Mouse (Mus musculus): ENCODE measurements around the gene Wdr76. TPM values are rescaled to one million over a fixed set of nuclear protein-coding genes. Genes with fewer than 3 reads are reported as not detected.

Wdr76 gene
- 19.7 TPM for polyA plus RNA-seq (2015; fragmentation: Illumina TruSeq; extraction: RNeasy Lipid Tissue Mini Kit (QIAGEN cat#74804); ENCODE audit: insufficient read depth, low replicate concordance)

DNA sequence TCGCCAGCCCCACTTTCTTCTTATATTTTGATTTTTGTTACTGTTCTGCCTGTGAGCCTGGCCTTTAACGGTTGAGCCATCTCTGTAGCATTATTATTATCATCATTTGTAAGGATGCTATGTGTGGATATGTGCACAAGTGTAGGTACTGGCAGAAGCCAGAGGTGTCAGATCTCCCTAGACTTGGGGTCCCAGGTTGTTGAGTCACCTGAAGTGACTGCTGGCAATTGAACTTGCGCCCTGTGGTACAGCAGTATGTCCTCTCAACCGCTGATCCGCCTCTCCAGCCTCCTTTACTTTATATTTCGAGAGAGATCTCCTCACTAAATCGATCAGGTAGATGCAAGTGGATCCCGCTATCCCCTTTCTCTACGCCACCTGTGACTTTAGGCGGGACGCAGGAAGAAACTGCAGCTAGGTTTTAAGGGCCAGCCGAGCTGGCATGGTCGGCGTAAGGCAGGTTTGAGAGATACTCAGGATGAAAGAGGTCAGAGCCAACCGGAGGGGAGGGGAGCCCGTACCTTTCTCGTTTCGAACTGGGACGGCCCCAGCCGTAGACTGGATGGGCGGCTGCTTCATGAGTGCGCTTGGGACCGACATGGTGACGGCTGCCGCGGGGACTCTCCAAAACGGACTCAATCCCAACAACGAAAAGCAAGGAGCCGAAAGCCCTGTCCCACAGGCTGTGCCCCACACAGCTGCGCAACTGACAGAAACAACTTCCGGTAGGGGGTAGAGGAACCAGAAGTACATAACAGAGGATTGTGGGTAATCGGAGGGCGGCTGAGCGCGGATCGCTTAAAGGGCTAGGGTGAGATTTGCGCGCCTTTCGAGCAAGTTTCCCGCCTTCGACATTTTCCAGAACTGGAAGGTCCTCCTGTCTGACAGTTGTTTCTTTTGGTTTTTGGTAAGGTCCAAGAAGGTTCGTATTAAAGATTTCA is at the start of gene Wdr76, which contains the start of gene Mfap1a:
Wdr76 (plus strand) TSS at position 782 of the 941 bp plus-strand sequence.
Mfap1a (minus strand) TSS at position 724 of the 941 bp plus-strand sequence.

DNA sequence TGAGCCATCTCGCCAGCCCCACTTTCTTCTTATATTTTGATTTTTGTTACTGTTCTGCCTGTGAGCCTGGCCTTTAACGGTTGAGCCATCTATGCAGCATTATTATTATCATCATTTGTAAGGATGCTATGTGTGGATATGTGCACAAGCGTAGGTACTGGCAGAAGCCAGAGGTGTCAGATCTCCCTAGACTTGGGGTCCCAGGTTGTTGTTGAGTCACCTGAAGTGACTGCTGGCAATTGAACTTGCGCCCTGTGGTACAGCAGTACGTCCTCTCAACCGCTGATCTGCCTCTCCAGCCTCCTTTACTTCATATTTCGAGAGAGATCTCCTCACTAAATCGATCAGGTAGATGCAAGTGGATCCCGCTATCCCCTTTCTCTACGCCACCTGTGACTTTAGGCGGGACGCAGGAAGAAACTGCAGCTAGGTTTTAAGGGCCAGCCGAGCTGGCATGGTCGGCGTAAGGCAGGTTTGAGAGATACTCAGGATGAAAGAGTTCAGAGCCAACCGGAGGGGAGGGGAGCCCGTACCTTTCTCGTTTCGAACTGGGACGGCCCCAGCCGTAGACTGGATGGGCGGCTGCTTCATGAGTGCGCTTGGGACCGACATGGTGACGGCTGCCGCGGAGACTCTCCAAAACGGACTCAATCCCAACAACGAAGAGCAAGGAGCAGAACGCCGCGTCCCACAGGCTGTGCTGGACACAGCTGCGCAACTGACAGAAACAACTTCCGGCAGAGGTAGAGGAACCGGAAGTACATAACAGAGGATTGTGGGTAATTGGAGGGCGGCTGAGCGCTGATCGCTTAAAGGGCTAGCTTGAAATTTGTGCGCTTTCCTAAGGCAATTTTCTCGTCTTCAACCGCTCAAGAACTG is 33.0 kb upstream of the Wdr76 start, which contains the start of gene Mfap1b:
Mfap1b (minus strand) TSS at position 767 of the 879 bp plus-strand sequence.

Other genes with a start within 250 kb of the Wdr76 start
- gene Trp53bp1, start 235.3 kb upstream of the Wdr76 start, polyA plus RNA-seq (2015; fragmentation: Illumina TruSeq; extraction: RNeasy Lipid Tissue Mini Kit (QIAGEN cat#74804); ENCODE audit: insufficient read depth, low replicate concordance): 42.3 TPM
- 1.1 TPM for gene Map1a, start 217.1 kb upstream of the Wdr76 start, polyA plus RNA-seq (2015; fragmentation: Illumina TruSeq; extraction: RNeasy Lipid Tissue Mini Kit (QIAGEN cat#74804); ENCODE audit: insufficient read depth, low replicate concordance)
- 15.7 TPM for gene Ppip5k1, start 151.3 kb upstream of the Wdr76 start, polyA plus RNA-seq (2015; fragmentation: Illumina TruSeq; extraction: RNeasy Lipid Tissue Mini Kit (QIAGEN cat#74804); ENCODE audit: insufficient read depth, low replicate concordance)
- not detected for gene Ckmt1, start 149.0 kb upstream of the Wdr76 start, polyA plus RNA-seq (2015; fragmentation: Illumina TruSeq; extraction: RNeasy Lipid Tissue Mini Kit (QIAGEN cat#74804); ENCODE audit: insufficient read depth, low replicate concordance)
- 0.30 TPM for gene Strc, start 119.6 kb upstream of the Wdr76 start, polyA plus RNA-seq (2015; fragmentation: Illumina TruSeq; extraction: RNeasy Lipid Tissue Mini Kit (QIAGEN cat#74804); ENCODE audit: insufficient read depth, low replicate concordance)
- 438 TPM for gene Pdia3, start 92.9 kb upstream of the Wdr76 start, polyA plus RNA-seq (2015; fragmentation: Illumina TruSeq; extraction: RNeasy Lipid Tissue Mini Kit (QIAGEN cat#74804); ENCODE audit: insufficient read depth, low replicate concordance)
- gene Catsper2, start 92.9 kb upstream of the Wdr76 start, polyA plus RNA-seq (2015; fragmentation: Illumina TruSeq; extraction: RNeasy Lipid Tissue Mini Kit (QIAGEN cat#74804); ENCODE audit: insufficient read depth, low replicate concordance): 3.0 TPM
- 64.5 TPM for gene Ell3, start 62.4 kb upstream of the Wdr76 start, polyA plus RNA-seq (2015; fragmentation: Illumina TruSeq; extraction: RNeasy Lipid Tissue Mini Kit (QIAGEN cat#74804); ENCODE audit: insufficient read depth, low replicate concordance)
- gene Serf2, start 57.5 kb upstream of the Wdr76 start, polyA plus RNA-seq (2015; fragmentation: Illumina TruSeq; extraction: RNeasy Lipid Tissue Mini Kit (QIAGEN cat#74804); ENCODE audit: insufficient read depth, low replicate concordance): 211 TPM
- 42.9 TPM for gene Hypk, start 53.4 kb upstream of the Wdr76 start, polyA plus RNA-seq (2015; fragmentation: Illumina TruSeq; extraction: RNeasy Lipid Tissue Mini Kit (QIAGEN cat#74804); ENCODE audit: insufficient read depth, low replicate concordance)
- gene Serinc4, start 49.9 kb upstream of the Wdr76 start, polyA plus RNA-seq (2015; fragmentation: Illumina TruSeq; extraction: RNeasy Lipid Tissue Mini Kit (QIAGEN cat#74804); ENCODE audit: insufficient read depth, low replicate concordance): 0.64 TPM
- 69.8 TPM for gene Mfap1b, start 32.7 kb upstream of the Wdr76 start, polyA plus RNA-seq (2015; fragmentation: Illumina TruSeq; extraction: RNeasy Lipid Tissue Mini Kit (QIAGEN cat#74804); ENCODE audit: insufficient read depth, low replicate concordance)
- gene Mfap1a, start 58 bp upstream of the Wdr76 start, polyA plus RNA-seq (2015; fragmentation: Illumina TruSeq; extraction: RNeasy Lipid Tissue Mini Kit (QIAGEN cat#74804); ENCODE audit: insufficient read depth, low replicate concordance): 57.1 TPM